Mouse (Mus musculus) kidney, adult 2 months (tissue): ENCODE data around the gene Pex19.

ENCODE experiments used
- CTCF ChIP-seq: fragments of 200-500 bp; conservative IDR thresholded peaks from 2 replicates; pipeline ENCODE4 v1.5.1; 2011; ENCODE audit warnings: low read depth, mild to moderate bottlenecking, control low read depth, low read length, moderate library complexity, mixed read lengths; ENCODE audit not compliant: insufficient read depth, insufficient read length
- POLR2A ChIP-seq: fragments of 200-500 bp; IDR thresholded peaks from one replicate; pipeline ENCODE4 v1.6.1; 2011; ENCODE audit warnings: low read depth, low read length, control low read depth

DNA sequence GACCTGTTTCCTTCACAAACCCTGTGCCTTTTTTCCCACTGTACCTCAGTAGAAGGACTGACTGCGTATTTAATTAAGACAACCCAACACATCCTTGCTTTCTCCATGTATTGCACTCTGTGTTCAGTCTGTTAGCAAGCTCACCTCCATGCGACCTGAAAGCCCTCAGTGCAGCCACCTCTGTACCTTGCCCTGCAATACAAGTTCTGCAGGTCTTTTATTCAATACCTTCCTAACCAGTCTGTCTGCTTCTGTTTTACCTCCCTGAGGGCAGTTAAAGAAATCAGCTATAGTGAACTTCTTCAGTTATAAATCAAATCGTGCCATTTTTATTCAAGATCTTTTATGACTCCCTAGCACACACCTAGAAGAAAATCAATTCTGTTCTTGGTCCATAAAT is 15.0 kb downstream of the Pex19 start:
- no peak for TF ChIP-seq POLR2A
- TF ChIP-seq CTCF, result no peak
